Mouse (Mus musculus): ENCODE results near the gene Spata46. TPM values are rescaled to one million over a fixed set of nuclear protein-coding genes. Genes with fewer than 3 reads are reported as not detected.

Gene Spata46
- polyA plus RNA-seq, 1 experiment from 2014 or later: 0.84 TPM

- H3K4me1 ChIP-seq: peaks cover 14% of the 10 kb centered on the region
- 44% methylated on average over 6 of the region's 6 CpGs for WGBS
- H3K9me3 ChIP-seq (replicated peaks): no peaks in the 10 kb centered on the region
- no peaks in the 10 kb centered on the region for H3K36me3 ChIP-seq
- peak overlapping the region; percentile 49; the same call in 1 of the 2 replicates for H3K27ac ChIP-seq (replicated peaks)
- no peak overlapping the region for H3K4me3 ChIP-seq
- peak; percentile 44 for DNase-seq (ENCODE audit: low spot score)
- H3K27me3 ChIP-seq (ENCODE audit: low read depth, poor library complexity, severe bottlenecking): no peaks in the 10 kb centered on the region
Measured at GRCm38 (mm10) chr1:170303103-170303502, 5.5 kb upstream of the Spata46 start.

GRCm38 (mm10) chr1:170305002-170305401 is 3.6 kb upstream of the Spata46 start:
- no peaks in the 10 kb centered on the region for H3K9me3 ChIP-seq (replicated peaks)
- H3K27me3 ChIP-seq (ENCODE audit: low read depth, poor library complexity, severe bottlenecking): no peaks in the 10 kb centered on the region
- WGBS: 92% methylated on average over 10 of the region's 10 CpGs
- no peaks in the 10 kb centered on the region for H3K36me3 ChIP-seq
- H3K4me3 ChIP-seq: no peak overlapping the region
- peaks cover 14% of the 10 kb centered on the region for H3K4me1 ChIP-seq
- no peak for DNase-seq (ENCODE audit: low spot score)
- H3K27ac ChIP-seq (replicated peaks): no peak overlapping the region

- Histone ChIP-seq H3K4me1 (peaks cover 14% of the 10 kb centered on the region), H3K36me3 (no peaks in the 10 kb centered on the region), H3K9me3 (replicated peaks) (no peaks in the 10 kb centered on the region), H3K27me3 (ENCODE audit: low read depth, poor library complexity, severe bottlenecking) (no peaks in the 10 kb centered on the region), H3K27ac (replicated peaks) (no peak within 1 kb of the TSS), H3K4me3 (no peak within 1 kb of the TSS)
- WGBS: 94% methylated on average over 4 of the region's 4 CpGs
- DNase-seq (ENCODE audit: low spot score): no peak
Measured at GRCm38 (mm10) chr1:170306232-170306631, 2.4 kb upstream of the Spata46 start, which contains the start of gene Gm7694. Gm7694 (minus strand) TSS chr1:170306332.

GRCm38 (mm10) chr1:170311431-170311830 is 2.8 kb downstream of the Spata46 start:
- no peaks in the 10 kb centered on the region for H3K27me3 ChIP-seq (ENCODE audit: low read depth, poor library complexity, severe bottlenecking)
- no peak overlapping the region for H3K4me3 ChIP-seq
- H3K9me3 ChIP-seq (replicated peaks): no peaks in the 10 kb centered on the region
- no peak overlapping the region for H3K27ac ChIP-seq (replicated peaks)
- no peaks in the 10 kb centered on the region for H3K36me3 ChIP-seq
- DNase-seq (ENCODE audit: low spot score): no peak
- WGBS: 83% methylated on average over 6 of the region's 6 CpGs
- H3K4me1 ChIP-seq: peaks cover 11% of the 10 kb centered on the region

GRCm38 (mm10) chr1:170322046-170322445 is 13.4 kb downstream of the Spata46 start:
- Histone ChIP-seq H3K36me3 (peaks cover 4% of the 10 kb centered on the region; the same call in 1 of the 2 replicates), H3K4me3 (no peak overlapping the region), H3K9me3 (replicated peaks) (no peaks in the 10 kb centered on the region), H3K27me3 (ENCODE audit: low read depth, poor library complexity, severe bottlenecking) (no peaks in the 10 kb centered on the region), H3K27ac (replicated peaks) (no peak overlapping the region), H3K4me1 (no peaks in the 10 kb centered on the region)
- DNase-seq (ENCODE audit: low spot score): no peak
- 92% methylated on average over 2 of the region's 2 CpGs for WGBS

GRCm38 (mm10) chr1:170323001-170323400 is 14.4 kb downstream of the Spata46 start:
- 88% methylated on average over 10 of the region's 10 CpGs for WGBS

GRCm38 (mm10) chr1:170324312-170324711 is 15.7 kb downstream of the Spata46 start:
- no peaks in the 10 kb centered on the region for H3K36me3 ChIP-seq
- H3K9me3 ChIP-seq (replicated peaks): no peaks in the 10 kb centered on the region
- DNase-seq (ENCODE audit: low spot score): no peak
- no peaks in the 10 kb centered on the region for H3K4me1 ChIP-seq
- H3K27ac ChIP-seq (replicated peaks): no peak overlapping the region
- H3K4me3 ChIP-seq: no peak overlapping the region
- H3K27me3 ChIP-seq (ENCODE audit: low read depth, poor library complexity, severe bottlenecking): no peaks in the 10 kb centered on the region
- WGBS: 84% methylated on average over 1 of the region's 1 CpGs

More at GRCm38 (mm10) chr1:170323001-170323400, 14.4 kb downstream of the Spata46 start:
- no peak overlapping the region for H3K4me3 ChIP-seq
- H3K27ac ChIP-seq (replicated peaks): no peak overlapping the region
- peaks cover 4% of the 10 kb centered on the region; the same call in 1 of the 2 replicates for H3K36me3 ChIP-seq
- H3K9me3 ChIP-seq (replicated peaks): no peaks in the 10 kb centered on the region
- DNase-seq (ENCODE audit: low spot score): no peak
- no peaks in the 10 kb centered on the region for H3K27me3 ChIP-seq (ENCODE audit: low read depth, poor library complexity, severe bottlenecking)
- no peaks in the 10 kb centered on the region for H3K4me1 ChIP-seq

- no peak for DNase-seq (ENCODE audit: low spot score)
- Histone ChIP-seq H3K27me3 (ENCODE audit: low read depth, poor library complexity, severe bottlenecking) (no peaks in the 10 kb centered on the region), H3K4me1 (peaks cover 3% of the 10 kb centered on the region), H3K27ac (replicated peaks) (no peak overlapping the region), H3K9me3 (replicated peaks) (no peaks in the 10 kb centered on the region), H3K4me3 (no peak overlapping the region), H3K36me3 (no peaks in the 10 kb centered on the region)
- 90% methylated on average over 4 of the region's 4 CpGs for WGBS
Measured at GRCm38 (mm10) chr1:170325277-170325676, 16.7 kb downstream of the Spata46 start.

GRCm38 (mm10) chr1:170331926-170332325 is 23.3 kb downstream of the Spata46 start:
- H3K4me1 ChIP-seq: peaks cover 6% of the 10 kb centered on the region
- H3K36me3 ChIP-seq: no peaks in the 10 kb centered on the region
- 63% methylated on average over 6 of the region's 6 CpGs for WGBS
- no peaks in the 10 kb centered on the region for H3K27me3 ChIP-seq (ENCODE audit: low read depth, poor library complexity, severe bottlenecking)
- no peaks in the 10 kb centered on the region for H3K9me3 ChIP-seq (replicated peaks)
- no peak overlapping the region for H3K27ac ChIP-seq (replicated peaks)
- H3K4me3 ChIP-seq: no peak overlapping the region
- no peak for DNase-seq (ENCODE audit: low spot score)

- no peaks in the 10 kb centered on the region for H3K36me3 ChIP-seq
- H3K4me1 ChIP-seq: peaks cover 6% of the 10 kb centered on the region
- no peak overlapping the region for H3K27ac ChIP-seq (replicated peaks)
- H3K27me3 ChIP-seq (ENCODE audit: low read depth, poor library complexity, severe bottlenecking): no peaks in the 10 kb centered on the region
- no peak for DNase-seq (ENCODE audit: low spot score)
- H3K9me3 ChIP-seq (replicated peaks): no peaks in the 10 kb centered on the region
- H3K4me3 ChIP-seq: no peak overlapping the region
- 77% methylated on average over 4 of the region's 4 CpGs for WGBS
Measured at GRCm38 (mm10) chr1:170332775-170333174, 24.2 kb downstream of the Spata46 start.

GRCm38 (mm10) chr1:170339943-170340342 is 31.3 kb downstream of the Spata46 start:
- Histone ChIP-seq H3K9me3 (replicated peaks) (no peaks in the 10 kb centered on the region), H3K27me3 (ENCODE audit: low read depth, poor library complexity, severe bottlenecking) (peaks cover 5% of the 10 kb centered on the region; the same call in 1 of the 2 replicates), H3K27ac (replicated peaks) (no peak overlapping the region), H3K4me1 (peaks cover 11% of the 10 kb centered on the region; the same call in 1 of the 2 replicates), H3K4me3 (no peak overlapping the region), H3K36me3 (no peaks in the 10 kb centered on the region)
- no peak for DNase-seq (ENCODE audit: low spot score)
- WGBS: 89% methylated on average over 3 of the region's 3 CpGs

- WGBS: 61% methylated on average over 8 of the region's 8 CpGs
- H3K27me3 ChIP-seq (ENCODE audit: low read depth, poor library complexity, severe bottlenecking): peaks cover 5% of the 10 kb centered on the region; the same call in 1 of the 2 replicates
- no peak overlapping the region for H3K27ac ChIP-seq (replicated peaks)
- no peaks in the 10 kb centered on the region for H3K9me3 ChIP-seq (replicated peaks)
- H3K4me1 ChIP-seq: peaks cover 11% of the 10 kb centered on the region; the same call in 1 of the 2 replicates
- H3K36me3 ChIP-seq: no peaks in the 10 kb centered on the region
- no peak for DNase-seq (ENCODE audit: low spot score)
- no peak overlapping the region for H3K4me3 ChIP-seq
Measured at GRCm38 (mm10) chr1:170343081-170343480, 34.5 kb downstream of the Spata46 start.

- Histone ChIP-seq H3K9me3 (replicated peaks) (no peaks in the 10 kb centered on the region), H3K4me1 (peaks cover 11% of the 10 kb centered on the region; the same call in 1 of the 2 replicates), H3K27ac (replicated peaks) (no peak overlapping the region), H3K27me3 (ENCODE audit: low read depth, poor library complexity, severe bottlenecking) (peaks cover 5% of the 10 kb centered on the region; the same call in 1 of the 2 replicates), H3K4me3 (no peak overlapping the region), H3K36me3 (no peaks in the 10 kb centered on the region)
- 93% methylated on average over 4 of the region's 4 CpGs for WGBS
- DNase-seq (ENCODE audit: low spot score): no peak
Measured at GRCm38 (mm10) chr1:170343906-170344305, 35.3 kb downstream of the Spata46 start.

All from midbrain, embryonic 10.5 days (tissue).